Mouse (Mus musculus): ENCODE results near the gene Nop9.

- TF ChIP-seq MAFK (IDR thresholded peaks at IDR 0.05; ENCODE audit: insufficient read depth, low read depth, low read length) (no peak), HCFC1 (IDR thresholded peaks at IDR 0.05; ENCODE audit: borderline replicate concordance, insufficient read depth, low read length) (no peak), ZC3H11A (IDR thresholded peaks at IDR 0.05; ENCODE audit: borderline replicate concordance, low read depth, low read length) (no peak), ZNF384 (IDR thresholded peaks at IDR 0.05; ENCODE audit: low read depth, low read length) (no peak), CHD2 (IDR thresholded peaks at IDR 0.05; ENCODE audit: low read depth, low read length) (no peak)
Measured at GRCm38 (mm10) chr14:55783171-55783957, 37.9 kb downstream of the Nop9 start.
